Mouse (Mus musculus): Measurements from ENCODE around the gene Slc38a10. TPM values are rescaled to one million over a fixed set of nuclear protein-coding genes. Genes with fewer than 3 reads are reported as not detected.
A peak's percentile ranks its signal among the peaks of the same experiment; 100 is the strongest.

Gene Slc38a10
- total and polyA plus RNA-seq, 3 experiments, result 78.2 to 80.7 TPM; not detected in 1

DNA sequence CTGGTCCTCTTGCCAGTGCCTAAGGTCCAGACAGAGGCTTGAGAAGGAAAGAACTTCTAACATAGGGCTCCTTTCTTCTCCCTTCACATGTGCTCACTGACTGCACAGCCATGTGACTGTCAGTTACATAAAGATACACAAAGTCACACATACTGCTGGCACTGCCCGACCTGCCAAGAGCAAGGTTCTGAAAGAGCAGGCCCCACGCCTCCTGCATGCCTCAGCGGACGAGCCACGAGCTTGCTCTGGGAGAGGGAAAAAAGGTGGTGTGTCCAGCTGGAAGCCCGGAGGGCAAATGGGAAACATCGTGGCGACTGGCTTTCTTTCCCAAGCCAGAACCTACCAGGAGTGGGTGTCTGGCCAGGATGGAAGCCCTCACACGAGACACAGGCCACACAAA, 43.4 kb downstream of the Slc38a10 start:
- Histone ChIP-seq H3K36me3 (ENCODE audit: control insufficient read depth in 1 of 2, insufficient read depth in 2 of 2, low read length in 2 of 2) (peaks cover 0 to 3% of the 10 kb centered on the region in 2 experiments; a peak in 1 of 4 replicates), H3K9ac (ENCODE audit: control insufficient read depth, low read depth, low read length, poor library complexity, severe bottlenecking) (no peak overlapping the region), H3K79me2 (ENCODE audit: control insufficient read depth, insufficient read depth, low read length, poor library complexity) (no peaks in the 10 kb centered on the region), H3K9me3 (replicated peaks; ENCODE audit: insufficient read depth, low read length) (no peaks in the 10 kb centered on the region), H3K4me3 (ENCODE audit: control insufficient read depth in 1 of 2, insufficient read depth in 1 of 2, low read depth in 2 of 2, low read length in 2 of 2) (no peak overlapping the region), H3K4me1 (ENCODE audit: control insufficient read depth in 1 of 2, insufficient read depth in 2 of 2, low read length in 2 of 2) (no peaks in the 10 kb centered on the region), H3K27me3 (ENCODE audit: control insufficient read depth in 1 of 2, insufficient read depth in 2 of 2, low read length in 2 of 2) (no peaks in the 10 kb centered on the region), H3K27ac (ENCODE audit: control insufficient read depth, low read depth, low read length) (no peak overlapping the region)
- no peak for DNase-seq (ENCODE audit: low read depth, low spot score)
- TF ChIP-seq ETS1 (IDR thresholded peaks at IDR 0.05; ENCODE audit: low read depth, low read length), result no peak

DNA sequence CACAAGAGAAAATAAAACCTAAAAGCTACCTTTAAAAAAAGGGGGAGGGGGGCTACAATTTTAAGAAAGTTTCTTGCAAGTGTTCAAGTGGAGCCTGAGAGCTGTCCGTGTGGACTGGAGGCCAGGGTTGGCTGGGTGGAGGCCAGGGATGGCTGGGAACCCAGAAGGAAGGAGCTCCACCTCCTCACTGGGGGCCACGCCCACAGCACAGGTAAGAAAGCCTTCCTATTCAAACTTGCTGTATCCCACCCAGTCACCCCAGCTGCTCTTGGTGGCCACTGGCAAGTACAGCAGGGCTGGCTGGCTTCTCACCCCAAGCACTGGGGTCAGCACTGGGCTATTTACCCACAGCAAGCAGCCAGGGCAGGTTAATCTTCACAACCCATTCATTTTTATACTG, 44.1 kb downstream of the Slc38a10 start:
- Histone ChIP-seq H3K9me3 (replicated peaks; ENCODE audit: insufficient read depth, low read length) (no peaks in the 10 kb centered on the region), H3K4me1 (ENCODE audit: control insufficient read depth in 1 of 2, insufficient read depth in 2 of 2, low read length in 2 of 2) (no peaks in the 10 kb centered on the region), H3K79me2 (ENCODE audit: control insufficient read depth, insufficient read depth, low read length, poor library complexity) (no peaks in the 10 kb centered on the region)

DNA sequence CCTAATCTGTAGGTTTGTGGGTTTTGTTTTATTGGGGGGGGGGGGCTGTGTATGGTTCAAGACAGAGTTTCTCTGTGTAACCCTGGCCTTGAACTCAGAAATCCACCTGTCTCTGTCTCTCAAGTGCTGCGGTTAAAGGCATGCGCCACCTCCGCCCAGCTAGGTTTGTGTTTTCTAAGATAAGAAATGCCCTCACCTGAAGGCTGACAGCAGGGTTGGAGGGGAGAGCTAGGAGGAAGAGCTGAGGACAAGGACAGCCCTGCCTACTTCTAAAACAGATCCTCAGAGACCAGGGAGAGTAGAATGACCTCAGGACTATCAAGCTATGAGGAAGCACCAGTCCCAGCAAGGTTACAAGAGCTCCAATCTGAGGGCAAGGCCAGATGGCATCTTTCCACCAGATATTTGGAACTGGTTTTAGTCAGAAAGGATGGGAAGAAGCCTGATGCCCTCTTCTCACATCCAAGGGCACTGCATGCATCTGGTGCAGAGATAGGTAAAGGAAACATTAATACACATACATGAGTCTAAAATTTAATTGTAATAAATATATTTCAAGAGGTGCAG, 47.6 kb downstream of the Slc38a10 start:
- Histone ChIP-seq H3K27ac (ENCODE audit: control insufficient read depth, low read depth, low read length) (no peak overlapping the region), H3K36me3 (ENCODE audit: control insufficient read depth in 1 of 2, insufficient read depth in 2 of 2, low read length in 2 of 2) (no peaks in the 10 kb centered on the region; a peak in 2 of 4 replicates), H3K9me3 (replicated peaks; ENCODE audit: insufficient read depth, low read length) (no peaks in the 10 kb centered on the region), H3K4me1 (ENCODE audit: control insufficient read depth in 1 of 2, insufficient read depth in 2 of 2, low read length in 2 of 2) (no peaks in the 10 kb centered on the region; a peak in 1 of 4 replicates), H3K27me3 (ENCODE audit: control insufficient read depth in 1 of 2, insufficient read depth in 2 of 2, low read length in 2 of 2) (no peaks in the 10 kb centered on the region), H3K79me2 (ENCODE audit: control insufficient read depth, insufficient read depth, low read length, poor library complexity) (peaks cover 5% of the 10 kb centered on the region), H3K4me3 (ENCODE audit: control insufficient read depth in 1 of 2, insufficient read depth in 1 of 2, low read depth in 2 of 2, low read length in 2 of 2) (no peak overlapping the region), H3K9ac (ENCODE audit: control insufficient read depth, low read depth, low read length, poor library complexity, severe bottlenecking) (no peak overlapping the region)
- TF ChIP-seq UBTF (IDR thresholded peaks at IDR 0.05; ENCODE audit: borderline replicate concordance, insufficient read depth, low read depth, low read length) (no peak), MAFK (IDR thresholded peaks at IDR 0.05; ENCODE audit: borderline replicate concordance, low read depth, low read length) (no peak), EP300 (IDR thresholded peaks at IDR 0.05; ENCODE audit: low read depth in 1 of 2, low read length in 2 of 2) (no peak), MAX (IDR thresholded peaks at IDR 0.05; ENCODE audit: low read length) (no peak), RAD21 (IDR thresholded peaks at IDR 0.05; ENCODE audit: low read depth, low read length) (no peak), MEF2A (IDR thresholded peaks at IDR 0.05; ENCODE audit: extremely low read depth, insufficient replicate concordance, low read depth, low read length, poor library complexity, severe bottlenecking) (no peak), ZMIZ1 (IDR thresholded peaks at IDR 0.05; ENCODE audit: low read depth, low read length) (no peak; the same call in 1 of the 2 replicates), ZNF384 (IDR thresholded peaks at IDR 0.05; ENCODE audit: low read depth, low read length) (no peak), ZKSCAN1 (IDR thresholded peaks at IDR 0.05; ENCODE audit: low read depth, low read length) (no peak), NELFE (IDR thresholded peaks at IDR 0.05; ENCODE audit: low read depth, low read length) (no peak)
- DNase-seq (ENCODE audit: low read depth, low spot score), result peak; percentile 21

More for the DNA sequence above, 44.1 kb downstream of the Slc38a10 start:
- Histone ChIP-seq H3K36me3 (ENCODE audit: control insufficient read depth in 1 of 2, insufficient read depth in 2 of 2, low read length in 2 of 2) (peaks cover 0 to 3% of the 10 kb centered on the region in 2 experiments; a peak in 1 of 4 replicates), H3K4me3 (ENCODE audit: control insufficient read depth in 1 of 2, insufficient read depth in 1 of 2, low read depth in 2 of 2, low read length in 2 of 2) (no peak overlapping the region), H3K9ac (ENCODE audit: control insufficient read depth, low read depth, low read length, poor library complexity, severe bottlenecking) (no peak overlapping the region), H3K27me3 (ENCODE audit: control insufficient read depth in 1 of 2, insufficient read depth in 2 of 2, low read length in 2 of 2) (no peaks in the 10 kb centered on the region), H3K27ac (ENCODE audit: control insufficient read depth, low read depth, low read length) (no peak overlapping the region)
- DNase-seq (ENCODE audit: low read depth, low spot score), result no peak
- TF ChIP-seq ZMIZ1 (IDR thresholded peaks at IDR 0.05; ENCODE audit: low read depth, low read length) (no peak), BHLHE40 (IDR thresholded peaks at IDR 0.05; ENCODE audit: borderline replicate concordance, low read depth, low read length) (no peak), JUND (IDR thresholded peaks at IDR 0.05; ENCODE audit: low read depth, low read length) (no peak)

All from MEL (cell line).